Mouse (Mus musculus) forebrain, embryonic 12.5 days (tissue): ENCODE measurements around the gene Ubxn7. TPM values are rescaled to one million over a fixed set of nuclear protein-coding genes. Genes with fewer than 3 reads are reported as not detected.

ENCODE experiments used
- ATAC-seq: fragments of 200-750 bp; cut with Nextera tagmentation; 2 replicates; pipeline ENCODE4 v1.8.0; 2017; ENCODE audit warnings: moderate TSS enrichment; ENCODE audit not compliant: low FRiP score
- H3K27ac ChIP-seq: fragments of 300-500 bp; sonication (generic); 2 replicates; pipeline ENCODE4 v1.5.1; 2016; ENCODE audit warnings: mild to moderate bottlenecking
- H3K27me3 ChIP-seq: fragments of 300-500 bp; sonication (generic); 2 replicates; pipeline ENCODE4 v1.6.1; 2016; ENCODE audit warnings: mild to moderate bottlenecking
- H3K36me3 ChIP-seq: fragments of 300-500 bp; sonication (generic); replicated peaks from 2 replicates; pipeline ENCODE4 v1.6.1; 2016; ENCODE audit warnings: mild to moderate bottlenecking
- H3K4me1 ChIP-seq: fragments of 300-500 bp; sonication (generic); 2 replicates; pipeline ENCODE4 v1.6.1; 2016
- H3K4me2 ChIP-seq: fragments of 300-500 bp; sonication (generic); 2 replicates; pipeline ENCODE4 v1.6.1; 2016; ENCODE audit warnings: mild to moderate bottlenecking, moderate library complexity
- H3K4me3 ChIP-seq: fragments of 300-500 bp; sonication (generic); replicated peaks from 2 replicates; pipeline ENCODE4 v1.5.1; 2016; ENCODE audit warnings: mild to moderate bottlenecking
- H3K9ac ChIP-seq: fragments of 300-500 bp; sonication (generic); 2 replicates; pipeline ENCODE4 v1.6.1; 2016; ENCODE audit warnings: mild to moderate bottlenecking
- H3K9me3 ChIP-seq: fragments of 300-500 bp; sonication (generic); 2 replicates; pipeline ENCODE4 v1.6.1; 2016
- WGBS: fragments of 180-500 bp; shearing (Covaris S2); methylation state at CpG from one replicate; pipeline ENCODE4 v1.1.7; 2016; 5-methylcytosine and 5-hydroxymethylcytosine counted together
- polyA plus RNA-seq: library from polyadenylated mRNA; unstranded; fragments of >200 nt; fragmentation: Nextera tagmentation; extraction: Ambion mirVana; gene quantifications from 2 replicates; pipeline ENCODE4 v1.2.1, GENCODE M21; 2016

Ubxn7 gene
- polyA plus RNA-seq, 1 experiment from 2014 or later = 30.0 TPM

DNA sequence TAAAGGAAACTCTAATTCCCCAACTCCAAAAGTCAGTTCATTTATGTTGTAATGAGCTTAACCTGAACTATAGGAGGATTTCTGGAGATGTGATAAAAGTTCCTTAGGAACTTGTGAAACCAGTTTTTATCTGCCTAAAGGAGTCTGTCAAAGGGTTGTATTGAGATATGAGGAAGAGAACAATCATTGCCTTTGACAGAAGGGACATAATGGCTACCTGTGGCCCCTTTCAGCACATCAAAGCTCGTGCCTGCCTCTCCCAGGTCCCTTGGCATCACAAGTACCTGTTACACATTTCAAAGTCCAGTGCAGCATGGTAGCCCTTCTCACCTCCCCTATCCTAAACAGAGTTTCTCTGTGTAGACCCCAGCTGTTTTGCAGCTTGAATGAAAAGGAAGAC lies 85.4 kb downstream of the Ubxn7 start:
- ATAC-seq = no peak
- Histone ChIP-seq H3K27me3 (no peaks in the 10 kb centered on the region), H3K9me3 (no peaks in the 10 kb centered on the region), H3K27ac (no peak overlapping the region), H3K36me3 (no peaks in the 10 kb centered on the region), H3K4me1 (peaks cover 16% of the 10 kb centered on the region), H3K4me3 (no peak overlapping the region), H3K9ac (no peak overlapping the region), H3K4me2 (no peak overlapping the region)
- 57% methylated on average over 1 of the region's 1 CpGs for WGBS

DNA sequence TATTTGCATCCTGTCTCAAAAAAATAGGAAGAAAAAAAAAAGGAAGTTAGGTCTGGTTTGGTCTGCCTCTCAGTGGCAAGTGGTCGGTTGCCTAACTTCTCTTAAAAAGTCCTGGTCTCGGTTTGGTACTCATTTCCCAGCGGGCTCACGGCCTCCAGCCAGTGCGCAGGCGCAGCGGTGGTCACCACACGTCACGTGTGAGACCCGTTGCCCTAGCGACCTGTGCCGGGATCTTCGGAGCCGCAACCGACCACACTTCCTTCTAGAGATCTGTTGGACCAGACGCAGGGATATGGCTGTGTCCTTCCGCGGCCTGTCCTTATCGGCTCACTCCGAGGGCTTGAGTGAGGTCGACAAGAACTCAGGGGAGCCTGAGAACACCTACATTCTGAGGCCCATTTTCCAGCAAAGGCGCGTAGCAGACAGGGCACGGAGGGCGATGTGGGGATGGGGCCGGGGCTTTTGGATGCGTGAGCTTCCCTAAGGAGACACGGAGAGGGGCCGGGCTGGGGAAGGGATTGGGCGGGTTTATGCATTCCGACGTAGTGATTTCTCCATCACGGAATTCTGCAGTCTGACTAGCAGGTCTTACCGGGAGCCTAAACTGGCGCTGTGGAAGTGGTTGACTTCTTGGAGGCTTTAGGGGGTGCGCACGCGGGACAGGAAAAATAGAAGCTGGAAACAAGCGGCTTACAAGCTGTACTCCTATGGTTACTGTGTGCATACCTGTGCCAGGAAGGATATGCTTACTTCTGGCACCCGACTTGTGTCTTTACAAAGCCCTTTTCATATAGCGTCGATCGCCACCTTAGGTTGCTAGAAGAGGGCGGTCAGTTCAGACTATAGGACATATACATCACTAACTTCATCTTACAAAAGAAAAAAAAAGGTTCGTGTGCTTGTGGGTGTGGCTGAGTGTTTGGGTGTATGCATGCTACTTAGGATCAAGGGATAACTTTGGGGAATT lies 87.7 kb downstream of the Ubxn7 start, which contains the start of gene Tctex1d2:
Tctex1d2 (plus strand) TSS at position 186 of the 967 bp plus-strand sequence.
- peak within 1 kb of the TSS; percentile 70 for H3K9ac ChIP-seq
- H3K4me3 ChIP-seq = peak within 1 kb of the TSS; percentile 67
- peaks cover 16% of the 10 kb centered on the region for H3K4me1 ChIP-seq
- no peaks in the 10 kb centered on the region for H3K36me3 ChIP-seq
- peak within 1 kb of the TSS; percentile 92 for H3K27ac ChIP-seq
- WGBS = 1% methylated on average over 45 of the region's 45 CpGs
- H3K9me3 ChIP-seq = no peaks in the 10 kb centered on the region
- ATAC-seq = peak; percentile 97
- peak within 1 kb of the TSS; percentile 80 for H3K4me2 ChIP-seq
- no peaks in the 10 kb centered on the region for H3K27me3 ChIP-seq

DNA sequence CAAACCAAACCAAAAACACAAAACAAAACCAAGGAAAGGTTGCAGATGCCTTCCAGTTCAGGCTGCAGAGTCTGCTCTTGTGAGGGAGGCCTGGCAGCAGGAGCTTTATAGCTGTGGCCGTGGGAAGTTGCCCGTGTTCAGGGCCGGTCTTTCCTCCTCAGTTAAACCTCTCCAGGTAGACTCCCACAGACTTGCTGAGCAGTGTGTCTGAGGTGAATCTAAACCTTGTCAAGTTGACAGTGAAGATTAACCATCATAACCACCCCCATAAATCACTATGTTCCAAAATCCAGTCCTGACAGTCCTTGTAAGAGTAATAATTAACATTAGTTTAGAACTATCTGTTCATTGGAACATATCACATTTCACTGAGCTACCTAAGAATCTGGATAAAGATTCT lies 95.4 kb downstream of the Ubxn7 start:
- Histone ChIP-seq H3K36me3 (no peaks in the 10 kb centered on the region), H3K27me3 (no peaks in the 10 kb centered on the region), H3K4me1 (peaks cover 13% of the 10 kb centered on the region), H3K9me3 (no peaks in the 10 kb centered on the region), H3K9ac (no peak overlapping the region), H3K4me3 (no peak overlapping the region), H3K4me2 (no peak overlapping the region), H3K27ac (no peak overlapping the region)
- 94% methylated on average over 3 of the region's 3 CpGs for WGBS
- no peak for ATAC-seq

DNA sequence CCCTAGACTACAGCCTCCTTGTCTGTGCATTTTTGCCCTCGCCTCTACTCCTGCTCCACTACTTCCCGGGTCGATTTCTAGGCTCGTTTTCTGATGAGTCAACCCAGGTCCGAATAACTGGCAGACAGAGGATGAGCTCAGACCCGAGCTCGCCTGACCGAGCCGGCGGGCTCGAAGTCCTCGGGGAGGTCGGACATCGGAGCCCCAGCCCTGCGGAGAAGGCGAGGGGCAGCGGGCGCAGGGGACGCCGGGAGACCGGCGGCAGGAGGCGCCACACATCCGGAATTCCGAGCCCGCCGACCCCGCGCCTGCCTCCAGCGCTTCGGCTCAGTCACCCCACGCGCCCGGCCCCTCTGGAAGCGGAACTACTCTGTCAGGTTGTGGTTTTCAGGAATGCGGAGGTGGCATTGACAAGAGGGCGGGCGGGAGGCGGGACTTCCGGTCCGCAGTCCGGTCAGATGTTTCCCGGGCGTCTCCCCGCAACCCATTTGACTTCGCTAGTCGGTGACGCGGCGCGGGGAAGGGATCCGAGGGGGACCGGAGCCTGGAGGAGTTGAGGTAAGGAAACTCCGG lies 98.5 kb downstream of the Ubxn7 start, which contains the start of gene Pcyt1a:
Pcyt1a (plus strand) TSS at position 448 of the 573 bp plus-strand sequence.
- H3K36me3 ChIP-seq = no peaks in the 10 kb centered on the region
- peaks cover 13% of the 10 kb centered on the region for H3K4me1 ChIP-seq
- H3K4me3 ChIP-seq = peak within 1 kb of the TSS; percentile 63
- peak; percentile 97 for ATAC-seq
- peak within 1 kb of the TSS; percentile 80 for H3K9ac ChIP-seq
- WGBS = under 1% methylated on average over 54 of the region's 54 CpGs
- H3K27ac ChIP-seq = peak within 1 kb of the TSS; percentile 92
- no peaks in the 10 kb centered on the region for H3K9me3 ChIP-seq
- no peaks in the 10 kb centered on the region for H3K27me3 ChIP-seq
- peak within 1 kb of the TSS; percentile 95 for H3K4me2 ChIP-seq

DNA sequence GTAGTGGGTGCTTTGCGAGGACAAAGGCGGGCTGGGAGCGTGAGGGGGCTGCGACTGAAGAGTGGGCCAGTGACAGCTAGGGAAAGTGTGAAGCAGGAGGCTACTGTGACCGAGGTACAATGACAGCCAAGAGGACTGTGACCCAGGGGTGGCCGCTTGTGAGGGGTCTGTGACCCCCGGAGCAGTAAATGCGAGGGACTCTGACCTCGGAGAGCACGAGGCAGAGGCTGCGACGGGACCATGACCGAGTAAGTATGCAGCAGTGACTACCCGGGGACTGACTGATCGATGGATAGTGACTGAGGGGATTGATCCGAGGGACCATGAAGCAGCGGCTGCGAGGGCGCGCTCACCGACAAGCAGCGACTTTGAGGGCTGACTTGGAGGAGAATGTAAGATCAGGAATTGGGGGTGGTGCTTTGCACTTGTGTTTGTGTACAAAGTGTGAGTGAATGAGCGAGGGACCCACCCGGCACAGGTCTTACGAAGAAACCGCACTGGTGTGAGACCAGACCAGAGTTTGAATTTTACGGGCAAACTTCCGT lies 99.1 kb downstream of the Ubxn7 start:
- H3K4me2 ChIP-seq = peak overlapping the region; percentile 95
- no peaks in the 10 kb centered on the region for H3K36me3 ChIP-seq
- H3K27ac ChIP-seq = peak overlapping the region; percentile 92; the same call in 1 of the 2 replicates
- no peaks in the 10 kb centered on the region for H3K9me3 ChIP-seq
- no peaks in the 10 kb centered on the region for H3K27me3 ChIP-seq
- H3K4me1 ChIP-seq = peaks cover 13% of the 10 kb centered on the region
- 2% methylated on average over 28 of the region's 28 CpGs for WGBS
- H3K9ac ChIP-seq = peak overlapping the region; percentile 80
- peak overlapping the region; percentile 63 for H3K4me3 ChIP-seq
- no peak; the same call in 1 of the 2 replicates for ATAC-seq

DNA sequence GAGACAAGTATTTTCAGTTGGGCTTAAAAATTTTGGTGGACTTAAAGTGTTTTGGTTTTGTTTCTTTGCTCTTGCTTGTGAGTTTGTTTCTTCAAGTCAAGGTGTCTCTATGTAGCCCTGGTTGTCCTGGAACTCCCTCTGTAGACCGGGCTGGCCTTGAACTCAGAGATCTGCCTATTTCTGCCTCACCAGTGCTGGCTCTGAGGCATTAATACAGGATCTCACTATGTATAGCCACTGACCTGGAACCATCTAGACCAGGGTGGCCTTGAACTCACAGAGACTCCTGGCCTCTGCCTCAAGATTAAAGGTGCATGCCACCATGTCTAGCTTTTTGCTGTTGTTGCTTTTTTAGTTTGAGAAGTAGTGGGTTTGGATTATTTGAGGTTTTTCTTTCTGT lies 99.9 kb downstream of the Ubxn7 start:
- Histone ChIP-seq H3K4me3 (peak overlapping the region; percentile 63), H3K4me1 (peaks cover 13% of the 10 kb centered on the region), H3K27ac (no peak overlapping the region), H3K4me2 (peak overlapping the region; percentile 95), H3K9ac (no peak overlapping the region), H3K9me3 (no peaks in the 10 kb centered on the region), H3K27me3 (no peaks in the 10 kb centered on the region), H3K36me3 (no peaks in the 10 kb centered on the region)
- no peak for ATAC-seq
- WGBS = 86% methylated on average over 1 of the region's 1 CpGs

DNA sequence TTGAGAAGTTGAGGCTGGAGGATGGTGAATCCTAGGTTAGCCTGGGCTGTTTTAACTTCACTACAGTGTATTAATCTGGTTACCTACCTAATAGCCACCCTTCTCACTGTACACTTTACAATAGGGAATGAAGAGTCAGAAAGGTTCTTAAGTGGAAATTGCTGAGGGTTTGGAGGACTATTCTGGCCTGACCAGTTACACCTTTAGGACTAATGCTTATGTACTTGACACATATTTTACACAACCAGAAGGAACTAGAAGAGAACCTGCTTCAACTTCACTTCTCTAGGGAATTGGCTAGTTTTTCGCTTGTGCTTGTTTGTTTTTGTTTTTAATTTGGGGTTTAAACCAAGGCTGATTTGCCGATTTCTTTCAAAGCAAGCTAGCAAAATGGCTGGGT lies 101.1 kb downstream of the Ubxn7 start:
- peaks cover 13% of the 10 kb centered on the region for H3K4me1 ChIP-seq
- no peaks in the 10 kb centered on the region for H3K27me3 ChIP-seq
- H3K9ac ChIP-seq = no peak overlapping the region
- 92% methylated on average over 2 of the region's 2 CpGs for WGBS
- H3K36me3 ChIP-seq = no peaks in the 10 kb centered on the region
- no peak overlapping the region for H3K27ac ChIP-seq
- no peak for ATAC-seq
- H3K9me3 ChIP-seq = no peaks in the 10 kb centered on the region
- H3K4me3 ChIP-seq = no peak overlapping the region
- no peak overlapping the region for H3K4me2 ChIP-seq

DNA sequence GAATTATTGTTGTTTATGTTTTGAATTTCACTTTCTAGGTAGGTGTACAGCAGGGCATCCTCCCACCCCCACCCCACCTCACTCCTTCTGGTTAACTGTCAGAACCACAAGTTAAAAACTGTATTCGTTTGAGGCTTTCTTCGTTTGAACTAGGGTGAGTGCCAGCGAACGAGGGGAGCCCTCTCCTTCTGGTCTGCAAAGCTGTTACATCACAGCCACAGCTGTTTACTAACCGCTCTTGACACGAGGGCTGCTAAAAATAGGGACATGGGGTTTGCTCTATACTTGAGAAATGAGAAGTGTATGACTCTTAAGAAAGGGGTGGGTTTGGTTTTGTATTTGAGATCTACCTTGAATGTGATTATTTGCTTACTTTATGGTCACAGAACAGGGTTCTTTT lies 102.0 kb downstream of the Ubxn7 start:
- H3K4me3 ChIP-seq = no peak overlapping the region
- no peak for ATAC-seq
- H3K9me3 ChIP-seq = no peaks in the 10 kb centered on the region
- H3K4me1 ChIP-seq = peaks cover 13% of the 10 kb centered on the region
- 0 out of 2 replicates have a peak overlapping the region, but pooled peaks have one; percentile 25 for H3K9ac ChIP-seq
- no peaks in the 10 kb centered on the region for H3K36me3 ChIP-seq
- no peak overlapping the region for H3K4me2 ChIP-seq
- H3K27me3 ChIP-seq = no peaks in the 10 kb centered on the region
- WGBS = 70% methylated on average over 6 of the region's 6 CpGs
- H3K27ac ChIP-seq = no peak overlapping the region

DNA sequence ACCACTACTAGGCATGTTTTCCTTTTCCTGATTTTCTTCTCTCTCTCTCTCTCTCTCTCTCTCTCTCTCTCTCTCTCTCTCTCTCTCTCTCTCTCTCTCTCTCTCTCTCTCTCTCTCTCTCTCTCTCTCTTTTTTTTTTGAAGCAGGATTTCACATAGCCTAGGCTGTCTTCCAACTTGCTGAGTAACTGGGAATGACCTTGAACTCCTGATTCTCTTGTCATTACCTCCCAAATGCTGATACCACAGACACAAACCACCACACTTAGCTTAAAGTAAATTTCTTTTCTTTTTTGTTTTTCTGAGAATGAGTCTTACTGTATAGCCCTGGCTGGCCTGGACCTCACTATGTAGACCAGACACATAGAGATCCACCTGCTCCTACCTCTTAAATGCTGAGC lies 102.6 kb downstream of the Ubxn7 start:
- Histone ChIP-seq H3K4me3 (no peak overlapping the region), H3K27ac (no peak overlapping the region), H3K4me2 (no peak overlapping the region), H3K4me1 (peaks cover 12% of the 10 kb centered on the region), H3K27me3 (no peaks in the 10 kb centered on the region), H3K36me3 (no peaks in the 10 kb centered on the region), H3K9ac (no peak overlapping the region), H3K9me3 (no peaks in the 10 kb centered on the region)
- no peak for ATAC-seq

DNA sequence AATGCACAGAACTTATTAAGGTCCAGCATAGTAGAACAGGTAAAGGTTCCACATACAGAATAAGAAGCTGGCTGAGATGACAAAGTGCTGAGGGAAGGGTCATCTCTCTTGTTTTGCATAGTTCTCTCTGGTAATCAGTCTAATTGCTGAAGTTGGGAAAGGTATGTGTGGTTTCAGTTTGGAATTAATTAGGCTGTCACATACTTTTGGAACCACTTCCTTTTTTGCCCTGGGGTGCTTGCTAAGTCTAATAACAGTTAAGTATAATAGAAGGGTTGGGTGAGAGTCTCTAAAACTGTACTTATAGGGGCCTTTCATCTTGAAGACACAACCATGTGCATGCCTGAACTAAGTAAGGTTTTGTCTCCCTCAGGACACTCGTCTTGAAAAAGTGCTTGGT lies 104.6 kb downstream of the Ubxn7 start:
- no peak overlapping the region for H3K4me2 ChIP-seq
- H3K4me1 ChIP-seq = peaks cover 6% of the 10 kb centered on the region
- H3K9me3 ChIP-seq = no peaks in the 10 kb centered on the region
- no peak overlapping the region for H3K4me3 ChIP-seq
- no peaks in the 10 kb centered on the region; the same call in 1 of the 2 replicates for H3K36me3 ChIP-seq
- no peak overlapping the region for H3K27ac ChIP-seq
- no peak for ATAC-seq
- no peak overlapping the region for H3K9ac ChIP-seq
- H3K27me3 ChIP-seq = no peaks in the 10 kb centered on the region
- 69% methylated on average over 1 of the region's 1 CpGs for WGBS

DNA sequence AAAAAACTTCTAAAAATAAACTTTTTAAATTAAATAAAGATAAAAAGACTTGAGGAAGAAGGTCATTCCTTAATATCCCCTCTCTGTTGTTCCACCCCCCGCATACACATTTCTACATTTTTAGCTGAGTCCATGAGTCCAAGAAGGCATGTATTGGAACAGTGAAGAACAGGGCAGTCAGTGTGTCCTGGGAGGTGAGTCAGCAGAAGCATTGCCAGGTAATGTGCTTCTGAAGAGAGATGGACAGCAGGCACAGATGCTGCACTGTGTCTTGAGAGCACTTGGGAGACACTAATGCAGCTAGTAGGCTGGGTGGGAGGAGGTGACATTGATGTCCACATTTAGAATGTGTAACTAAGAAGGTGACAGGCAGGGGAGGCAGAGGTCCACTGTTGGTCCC lies 105.2 kb downstream of the Ubxn7 start:
- Histone ChIP-seq H3K9me3 (no peaks in the 10 kb centered on the region), H3K4me1 (no peaks in the 10 kb centered on the region; the same call in 1 of the 2 replicates), H3K27ac (no peak overlapping the region), H3K36me3 (no peaks in the 10 kb centered on the region; the same call in 1 of the 2 replicates), H3K4me2 (no peak overlapping the region), H3K4me3 (no peak overlapping the region), H3K9ac (no peak overlapping the region), H3K27me3 (no peaks in the 10 kb centered on the region)
- WGBS = 100% methylated on average over 1 of the region's 1 CpGs
- no peak for ATAC-seq

DNA sequence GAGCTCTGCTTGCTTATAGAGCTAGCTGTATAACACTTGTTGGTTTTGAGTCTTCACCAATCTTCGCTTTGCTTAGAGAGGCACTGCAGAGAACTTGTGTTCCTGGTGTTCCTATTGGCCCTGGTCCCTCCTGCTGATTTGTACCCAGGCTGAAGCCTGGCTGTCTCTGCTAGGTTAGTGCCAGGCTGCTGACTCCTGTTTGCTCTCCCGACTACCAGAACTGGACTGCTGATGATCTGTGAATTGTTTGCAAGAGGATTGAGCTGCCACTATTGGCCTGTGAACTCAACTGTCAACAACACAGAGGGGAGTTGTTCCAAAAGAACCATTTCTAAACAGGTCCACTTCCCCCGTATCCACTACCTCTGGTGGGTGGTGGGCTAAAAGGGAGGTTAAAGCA lies 109.4 kb downstream of the Ubxn7 start:
- no peak overlapping the region for H3K27ac ChIP-seq
- WGBS = 88% methylated on average over 3 of the region's 3 CpGs
- no peak for ATAC-seq
- no peaks in the 10 kb centered on the region for H3K27me3 ChIP-seq
- H3K4me3 ChIP-seq = no peak overlapping the region
- no peaks in the 10 kb centered on the region; the same call in 1 of the 2 replicates for H3K36me3 ChIP-seq
- no peak overlapping the region for H3K4me2 ChIP-seq
- no peaks in the 10 kb centered on the region for H3K9me3 ChIP-seq
- no peak overlapping the region for H3K9ac ChIP-seq
- no peaks in the 10 kb centered on the region for H3K4me1 ChIP-seq
